Mouse (Mus musculus) limb, embryonic 13.5 days (tissue): ENCODE results near the gene Morn1. TPM values are rescaled to one million over a fixed set of nuclear protein-coding genes. Genes with fewer than 3 reads are reported as not detected.

Experiments used
- ATAC-seq: fragments of 200-750 bp; cut with Nextera tagmentation; 2 replicates; pipeline ENCODE4 v1.8.0; 2017; ENCODE audit warnings: low read depth, moderate number of reproducible peaks, moderate TSS enrichment; ENCODE audit not compliant: low FRiP score
- H3K27ac ChIP-seq: fragments of 300-500 bp; sonication (generic); 2 replicates; pipeline ENCODE4 v1.5.1; 2015; ENCODE audit warnings: inconsistent platforms, mild to moderate bottlenecking, moderate library complexity
- H3K27me3 ChIP-seq: fragments of 300-500 bp; sonication (generic); 2 replicates; pipeline ENCODE4 v1.6.1; 2015; ENCODE audit warnings: mild to moderate bottlenecking, inconsistent platforms
- H3K36me3 ChIP-seq: fragments of 300-500 bp; sonication (generic); 2 replicates; pipeline ENCODE4 v1.6.1; 2015; ENCODE audit warnings: inconsistent platforms, mild to moderate bottlenecking, moderate library complexity
- H3K4me1 ChIP-seq: fragments of 300-500 bp; sonication (generic); 2 replicates; pipeline ENCODE4 v1.6.1; 2015; ENCODE audit warnings: inconsistent platforms
- H3K4me2 ChIP-seq: fragments of 300-500 bp; sonication (generic); replicated peaks from 2 replicates; pipeline ENCODE4 v1.6.1; 2015; ENCODE audit warnings: inconsistent platforms, mild to moderate bottlenecking, moderate library complexity
- H3K4me3 ChIP-seq: fragments of 300-500 bp; sonication (generic); 2 replicates; pipeline ENCODE4 v1.5.1; 2015; ENCODE audit warnings: moderate library complexity, mild to moderate bottlenecking, inconsistent platforms
- H3K9ac ChIP-seq: fragments of 300-500 bp; sonication (generic); 2 replicates; pipeline ENCODE4 v1.6.1; 2015; ENCODE audit warnings: mild to moderate bottlenecking, inconsistent platforms
- H3K9me3 ChIP-seq: fragments of 300-500 bp; sonication (generic); 2 replicates; pipeline ENCODE4 v1.6.1; 2016; ENCODE audit warnings: inconsistent platforms
- WGBS: fragments of 180-500 bp; shearing (Covaris S2); methylation state at CpG from one replicate; pipeline ENCODE4 v1.1.7; 2015; 5-methylcytosine and 5-hydroxymethylcytosine counted together
- polyA plus RNA-seq: library from polyadenylated mRNA; unstranded; fragments of >200 nt; fragmentation: Nextera tagmentation; extraction: Ambion mirVana; gene quantifications from 2 replicates; pipeline ENCODE4 v1.2.1, GENCODE M21; 2015

The Morn1 gene
- polyA plus RNA-seq, 1 experiment from 2014 or later, result 4.9 TPM

DNA sequence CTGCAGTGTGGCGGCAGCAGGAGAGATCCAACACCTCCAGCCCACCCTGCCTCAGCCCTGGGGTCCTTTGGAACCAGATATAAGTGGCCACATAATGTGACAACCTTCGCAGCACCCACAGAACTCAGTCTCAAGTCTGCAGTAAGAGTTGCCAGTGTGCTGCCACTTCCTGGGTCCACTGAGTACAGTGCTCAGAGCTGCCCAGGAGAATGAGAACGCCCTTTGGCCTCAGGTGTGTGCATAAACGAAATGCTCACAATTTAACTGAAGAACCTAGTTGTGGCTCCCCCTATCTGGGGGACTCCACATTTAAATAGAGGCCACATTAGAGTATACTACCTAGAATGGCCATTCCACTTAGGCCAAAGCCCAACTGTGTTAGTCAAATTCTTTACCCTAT lies 2.8 kb upstream of the Morn1 start:
- Histone ChIP-seq H3K36me3 (peaks cover 44% of the 10 kb centered on the region), H3K27ac (no peak overlapping the region), H3K9ac (0 out of 2 replicates have a peak overlapping the region, but pooled peaks have one; percentile 39), H3K27me3 (no peaks in the 10 kb centered on the region), H3K4me1 (peaks cover 31% of the 10 kb centered on the region), H3K9me3 (no peaks in the 10 kb centered on the region), H3K4me2 (no peak overlapping the region), H3K4me3 (no peak overlapping the region)
- 91% methylated on average over 4 of the region's 4 CpGs for WGBS
- ATAC-seq, result no peak

DNA sequence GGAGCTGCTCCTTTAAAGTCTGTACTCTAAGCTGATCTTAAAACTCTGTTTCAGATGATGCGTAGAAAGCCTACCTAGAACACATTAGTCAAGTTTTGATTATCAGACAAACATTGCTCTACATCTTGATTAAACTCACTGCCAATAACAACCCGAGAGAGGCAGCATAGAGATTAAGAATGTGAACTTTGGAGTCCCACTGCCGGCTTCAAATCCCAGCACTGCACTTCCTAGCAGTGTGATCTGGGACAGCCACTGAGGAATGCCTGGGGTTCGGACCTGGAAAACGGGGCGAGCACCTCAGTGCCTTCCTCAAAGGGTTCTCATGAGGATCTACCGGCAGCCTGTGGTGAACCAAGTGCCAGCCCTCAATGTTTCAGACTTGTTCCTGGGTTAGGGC lies 2.0 kb upstream of the Morn1 start:
- Histone ChIP-seq H3K9me3 (no peaks in the 10 kb centered on the region), H3K4me1 (peaks cover 31% of the 10 kb centered on the region), H3K36me3 (peaks cover 45% of the 10 kb centered on the region), H3K27me3 (no peaks in the 10 kb centered on the region), H3K4me2 (peak overlapping the region; percentile 86), H3K27ac (no peak overlapping the region), H3K9ac (no peak overlapping the region), H3K4me3 (peak overlapping the region; percentile 96)
- no peak for ATAC-seq
- 92% methylated on average over 7 of the region's 7 CpGs for WGBS

GRCm38 (mm10) chr4:155085206-155086107 lies 920 bp upstream of the Morn1 start:
- Histone ChIP-seq H3K4me2 (peak overlapping the region; percentile 86), H3K9ac (peak overlapping the region; percentile 91), H3K27ac (peak overlapping the region; percentile 93), H3K36me3 (peaks cover 37% of the 10 kb centered on the region), H3K4me1 (peaks cover 31% of the 10 kb centered on the region), H3K9me3 (no peaks in the 10 kb centered on the region), H3K4me3 (peak overlapping the region; percentile 96), H3K27me3 (no peaks in the 10 kb centered on the region)
- WGBS, result 5% methylated on average over 34 of the region's 35 CpGs
- peak; percentile 76; the same call in 1 of the 2 replicates for ATAC-seq

- no peak overlapping the region for H3K27ac ChIP-seq
- no peak overlapping the region for H3K9ac ChIP-seq
- H3K4me1 ChIP-seq, result peaks cover 22% of the 10 kb centered on the region
- no peak for ATAC-seq
- H3K4me3 ChIP-seq, result no peak overlapping the region
- WGBS, result 90% methylated on average over 5 of the region's 5 CpGs
- H3K36me3 ChIP-seq, result peaks cover 24% of the 10 kb centered on the region; the same call in 1 of the 2 replicates
- no peaks in the 10 kb centered on the region for H3K9me3 ChIP-seq
- H3K4me2 ChIP-seq, result no peak overlapping the region
- H3K27me3 ChIP-seq, result no peaks in the 10 kb centered on the region
Observed at GRCm38 (mm10) chr4:155089241-155089640, 2.9 kb downstream of the Morn1 start.

DNA sequence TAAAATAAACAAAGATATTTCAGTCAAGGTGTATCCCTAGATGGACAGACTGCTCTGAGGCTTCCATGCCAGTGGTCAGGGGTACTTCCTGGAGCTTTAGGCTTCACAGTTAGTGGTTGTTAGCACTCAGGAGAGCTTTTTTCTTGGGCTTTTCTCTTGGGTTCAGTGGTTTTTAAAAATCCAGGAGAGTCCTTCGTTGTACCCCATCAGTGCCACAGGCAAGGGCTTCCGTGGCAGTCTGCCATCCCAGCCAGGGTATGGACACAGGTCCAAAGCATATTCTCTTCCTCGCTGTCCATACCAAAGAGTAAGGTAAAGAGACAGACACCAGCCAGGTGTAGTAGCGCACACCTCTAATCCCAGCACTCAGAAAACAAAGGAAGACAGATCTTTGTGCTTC lies 3.8 kb downstream of the Morn1 start:
- Histone ChIP-seq H3K36me3 (peaks cover 24% of the 10 kb centered on the region; the same call in 1 of the 2 replicates), H3K4me1 (peaks cover 16% of the 10 kb centered on the region), H3K27me3 (no peaks in the 10 kb centered on the region), H3K4me2 (no peak overlapping the region), H3K9me3 (no peaks in the 10 kb centered on the region), H3K4me3 (no peak overlapping the region), H3K27ac (no peak overlapping the region), H3K9ac (no peak overlapping the region)
- 91% methylated on average over 4 of the region's 4 CpGs for WGBS
- ATAC-seq, result no peak

- H3K4me3 ChIP-seq, result no peak overlapping the region
- H3K4me2 ChIP-seq, result no peak overlapping the region
- ATAC-seq, result no peak
- peaks cover 18% of the 10 kb centered on the region for H3K4me1 ChIP-seq
- no peaks in the 10 kb centered on the region for H3K9me3 ChIP-seq
- 85% methylated on average over 13 of the region's 13 CpGs for WGBS
- H3K9ac ChIP-seq, result no peak overlapping the region
- H3K27ac ChIP-seq, result no peak overlapping the region
- peaks cover 24% of the 10 kb centered on the region; the same call in 1 of the 2 replicates for H3K36me3 ChIP-seq
- no peaks in the 10 kb centered on the region for H3K27me3 ChIP-seq
Observed at GRCm38 (mm10) chr4:155090688-155091449, 4.5 kb downstream of the Morn1 start.

GRCm38 (mm10) chr4:155092718-155093430 lies 6.5 kb downstream of the Morn1 start:
- Histone ChIP-seq H3K27ac (no peak overlapping the region), H3K4me1 (peaks cover 16% of the 10 kb centered on the region), H3K36me3 (peaks cover 24% of the 10 kb centered on the region; the same call in 1 of the 2 replicates), H3K9ac (no peak overlapping the region), H3K4me3 (no peak overlapping the region), H3K27me3 (no peaks in the 10 kb centered on the region), H3K4me2 (no peak overlapping the region), H3K9me3 (no peaks in the 10 kb centered on the region)
- WGBS, result 88% methylated on average over 19 of the region's 19 CpGs
- ATAC-seq, result no peak

GRCm38 (mm10) chr4:155093431-155094149 lies 7.2 kb downstream of the Morn1 start:
- peaks cover 24% of the 10 kb centered on the region; the same call in 1 of the 2 replicates for H3K36me3 ChIP-seq
- 78% methylated on average over 7 of the region's 7 CpGs for WGBS
- no peaks in the 10 kb centered on the region for H3K9me3 ChIP-seq
- no peak overlapping the region for H3K4me3 ChIP-seq
- no peak overlapping the region for H3K27ac ChIP-seq
- peaks cover 16% of the 10 kb centered on the region for H3K4me1 ChIP-seq
- no peaks in the 10 kb centered on the region for H3K27me3 ChIP-seq
- no peak overlapping the region for H3K4me2 ChIP-seq
- ATAC-seq, result no peak
- no peak overlapping the region for H3K9ac ChIP-seq

DNA sequence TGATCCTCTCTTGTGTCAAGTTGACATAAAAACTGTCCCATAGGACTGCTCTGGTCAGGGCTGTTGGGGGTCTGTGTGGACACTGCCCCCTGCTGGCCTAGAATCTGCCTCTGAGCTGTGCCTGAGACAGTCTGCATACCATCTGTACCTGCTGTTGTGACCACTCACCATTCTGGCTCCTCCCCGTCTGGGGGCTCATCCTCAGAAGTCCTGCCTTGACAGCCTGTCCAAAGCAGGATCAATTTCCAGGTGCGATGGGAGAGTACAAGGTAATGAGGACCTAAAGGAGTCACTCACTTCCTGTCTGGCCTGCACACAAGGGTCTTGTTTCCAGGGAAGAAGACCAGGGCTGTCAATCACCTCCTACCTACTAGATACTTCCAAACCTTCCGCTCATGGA lies 8.2 kb downstream of the Morn1 start:
- WGBS, result 59% methylated on average over 3 of the region's 3 CpGs
- Histone ChIP-seq H3K4me3 (no peak overlapping the region), H3K4me2 (no peak overlapping the region), H3K36me3 (peaks cover 18% of the 10 kb centered on the region; the same call in 1 of the 2 replicates), H3K4me1 (peaks cover 16% of the 10 kb centered on the region), H3K9me3 (no peaks in the 10 kb centered on the region), H3K27ac (no peak overlapping the region), H3K27me3 (no peaks in the 10 kb centered on the region), H3K9ac (peak overlapping the region; percentile 25; the same call in 1 of the 2 replicates)
- ATAC-seq, result no peak

- Histone ChIP-seq H3K4me1 (peaks cover 23% of the 10 kb centered on the region), H3K9me3 (no peaks in the 10 kb centered on the region), H3K27me3 (no peaks in the 10 kb centered on the region), H3K27ac (peak overlapping the region; percentile 39; the same call in 1 of the 2 replicates), H3K4me3 (no peak overlapping the region), H3K9ac (no peak overlapping the region), H3K4me2 (no peak overlapping the region; the same call in 1 of the 2 replicates), H3K36me3 (peaks cover 14% of the 10 kb centered on the region; the same call in 1 of the 2 replicates)
- ATAC-seq, result peak; percentile 86
- 49% methylated on average over 8 of the region's 8 CpGs for WGBS
Observed at GRCm38 (mm10) chr4:155095238-155095900, 9.0 kb downstream of the Morn1 start.
